Mouse (Mus musculus) 3T3-L1 (cell line): ENCODE data around the gene Ifi214.
A peak's percentile ranks its signal among the peaks of the same experiment; 100 is the strongest.
"Not testable (repeated sequence)": the region's sequence is repeated elsewhere in the genome, so short reads cannot be mapped to it uniquely, and the experiment has no call there.

Source experiments
- DNase-seq: peaks from one replicate; pipeline ENCODE4 v3.0.0-alpha.2; 2015; ENCODE audit warnings: low read depth, low spot score

Gene Ifi214

GRCm38 (mm10) chr1:173535791-173536190 lies at the start of gene Ifi214:
TSS of gene Ifi214 (minus strand) at chr1:173535957.
- DNase-seq = not testable (repeated sequence)

- DNase-seq = no peak
Observed at GRCm38 (mm10) chr1:173579921-173580585, 44.3 kb upstream of the Ifi214 start.

- DNase-seq = no peak
Observed at GRCm38 (mm10) chr1:173579079-173579478, 43.3 kb upstream of the Ifi214 start.

GRCm38 (mm10) chr1:173550491-173551050 lies 14.8 kb upstream of the Ifi214 start:
- peak; percentile 26 for DNase-seq

- not testable (repeated sequence) for DNase-seq
Observed at GRCm38 (mm10) chr1:173548798-173549197, 13.0 kb upstream of the Ifi214 start.

- no peak for DNase-seq
Observed at GRCm38 (mm10) chr1:173521452-173521851, 14.3 kb downstream of the Ifi214 start.

- DNase-seq = not testable (repeated sequence)
Observed at GRCm38 (mm10) chr1:173510595-173510994, 25.2 kb downstream of the Ifi214 start.

- DNase-seq = not testable (repeated sequence)
Observed at GRCm38 (mm10) chr1:173491483-173491882, 44.3 kb downstream of the Ifi214 start.

GRCm38 (mm10) chr1:173490812-173491480 lies 44.8 kb downstream of the Ifi214 start, which contains the start of gene Ifi206:
TSS of gene Ifi206 (minus strand) at chr1:173491041.
- DNase-seq = not testable (repeated sequence)

- DNase-seq = not testable (repeated sequence)
Observed at GRCm38 (mm10) chr1:173481182-173481574, 54.6 kb downstream of the Ifi214 start.

GRCm38 (mm10) chr1:173480399-173481181 lies 55.2 kb downstream of the Ifi214 start:
- DNase-seq = not testable (repeated sequence)
